Mouse (Mus musculus) heart, embryonic 11.5 days (tissue): ENCODE data around the gene Grm8. TPM values are rescaled to one million over a fixed set of nuclear protein-coding genes. Genes with fewer than 3 reads are reported as not detected.

Experiments
- ATAC-seq: fragments of 200-750 bp; cut with Nextera tagmentation; replicated peaks from 2 replicates; pipeline ENCODE4 v1.8.0; 2017; ENCODE audit warnings: moderate library complexity; ENCODE audit not compliant: insufficient number of reproducible peaks, low FRiP score, low TSS enrichment
- H3K27ac ChIP-seq: fragments of 300-500 bp; sonication (generic); 2 replicates; pipeline ENCODE4 v1.5.1; 2014; ENCODE audit warnings: mild to moderate bottlenecking, low read depth, low read length
- H3K27me3 ChIP-seq: fragments of 300-500 bp; sonication (generic); 2 replicates; pipeline ENCODE4 v1.6.1; 2014; ENCODE audit warnings: mild to moderate bottlenecking, low read length, mixed read lengths; ENCODE audit not compliant: control insufficient read depth, insufficient read depth
- H3K36me3 ChIP-seq: fragments of 300-500 bp; sonication (generic); 2 replicates; pipeline ENCODE4 v1.6.1; 2014; ENCODE audit warnings: mild to moderate bottlenecking, low read length, moderate library complexity, mixed read lengths; ENCODE audit not compliant: control insufficient read depth, insufficient read depth
- H3K4me1 ChIP-seq: fragments of 300-500 bp; sonication (generic); 2 replicates; pipeline ENCODE4 v1.6.1; 2014; ENCODE audit warnings: low read length; ENCODE audit not compliant: control insufficient read depth, insufficient read depth
- H3K4me2 ChIP-seq: fragments of 300-500 bp; sonication (generic); 2 replicates; pipeline ENCODE4 v1.6.1; 2014; ENCODE audit warnings: mild to moderate bottlenecking, moderate library complexity
- H3K4me3 ChIP-seq: fragments of 300-500 bp; sonication (generic); 2 replicates; pipeline ENCODE4 v1.5.1; 2014; ENCODE audit warnings: low read depth, low read length
- H3K9ac ChIP-seq: fragments of 300-500 bp; sonication (generic); 2 replicates; pipeline ENCODE4 v1.6.1; 2014; ENCODE audit warnings: mild to moderate bottlenecking, low read depth, low read length, moderate library complexity
- H3K9me3 ChIP-seq: fragments of 300-500 bp; sonication (generic); replicated peaks from 2 replicates; pipeline ENCODE4 v1.6.1; 2016; ENCODE audit warnings: low read length; ENCODE audit not compliant: control insufficient read depth
- WGBS: fragments of 180-500 bp; shearing (Covaris S2); extraction: QIAGEN DNeasy Blood & Tissue Kit; methylation state at CpG from one replicate; pipeline ENCODE4 v1.1.7; 2014; ENCODE audit not compliant: insufficient replicate concordance; 5-methylcytosine and 5-hydroxymethylcytosine counted together
- polyA plus RNA-seq: library from polyadenylated mRNA; unstranded; fragments of >200 nt; fragmentation: Nextera tagmentation; extraction: Ambion mirVana; gene quantifications from 2 replicates; pipeline ENCODE4 v1.2.1, GENCODE M21; 2014

Gene Grm8
- 0.07 TPM in 1 of 2 replicates, not detected in the other for polyA plus RNA-seq

DNA sequence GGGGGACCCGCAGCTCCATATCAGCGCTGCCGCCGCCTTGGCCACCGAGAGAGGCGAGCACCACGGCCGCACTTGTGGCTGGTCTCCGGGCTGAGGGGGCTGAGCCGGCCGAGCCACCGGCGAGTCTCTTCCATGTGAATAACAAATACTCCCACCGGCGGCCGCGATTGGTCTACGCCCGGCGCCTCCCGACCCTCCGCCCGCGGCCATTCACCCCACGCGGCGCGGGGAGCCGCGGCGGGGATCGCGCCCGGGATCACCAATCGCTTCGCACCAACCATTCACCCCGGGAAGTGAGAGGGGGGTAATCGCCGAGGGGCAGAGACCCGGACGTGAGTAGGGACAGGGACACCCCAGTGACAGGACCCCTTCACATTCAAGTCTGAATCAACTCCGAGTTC lies at the start of gene Grm8:
Gene Grm8, minus strand, starts transcription at position 178 of the 401 bp plus-strand sequence.
- under 1% methylated on average over 42 of the region's 42 CpGs for WGBS
- Histone ChIP-seq H3K9ac (no peak within 1 kb of the TSS; the same call in 1 of the 2 replicates), H3K36me3 (no peaks in the 10 kb centered on the region), H3K27me3 (peaks cover 56% of the 10 kb centered on the region), H3K4me2 (peak within 1 kb of the TSS; percentile 93), H3K4me1 (peaks cover 11% of the 10 kb centered on the region), H3K9me3 (no peaks in the 10 kb centered on the region), H3K27ac (no peak within 1 kb of the TSS), H3K4me3 (peak within 1 kb of the TSS; percentile 54)
- peak; percentile 18; the same call in 1 of the 2 replicates for ATAC-seq

DNA sequence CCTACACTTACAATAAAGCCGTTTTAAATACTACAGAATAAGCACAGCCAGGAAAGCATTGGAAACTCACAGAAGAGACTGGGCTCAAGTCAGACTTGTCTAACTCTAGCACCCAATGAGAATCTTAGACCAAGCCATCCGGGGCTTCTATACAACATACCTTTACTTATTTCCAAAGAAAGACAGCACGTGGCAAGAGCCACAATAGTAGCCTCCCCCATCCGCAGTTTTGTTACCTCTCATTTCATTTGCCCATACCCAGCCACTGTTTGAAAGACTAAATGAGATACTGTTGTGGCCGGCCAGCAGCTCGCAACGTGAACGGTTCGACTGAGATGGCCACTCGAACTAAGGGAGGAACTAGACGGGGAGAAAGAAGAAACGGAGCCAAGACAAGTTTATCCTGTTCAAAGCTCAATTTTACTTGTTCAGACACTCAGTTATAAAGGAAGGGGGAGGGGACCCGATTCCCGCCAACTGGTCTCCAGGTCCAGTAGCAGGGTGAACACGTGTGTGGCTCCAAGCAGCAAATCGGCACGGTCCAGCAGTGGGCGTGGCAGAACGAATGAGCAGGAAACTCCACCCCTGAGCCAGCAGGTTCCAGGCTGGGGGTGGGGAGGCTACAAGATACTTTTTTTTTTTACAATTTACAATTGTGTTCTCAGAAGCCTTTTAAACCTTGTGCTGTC lies 35.0 kb upstream of the Grm8 start:
- no peak for ATAC-seq
- H3K4me2 ChIP-seq = peak overlapping the region; percentile 6; the same call in 1 of the 2 replicates
- H3K27ac ChIP-seq = no peak overlapping the region
- no peak overlapping the region for H3K4me3 ChIP-seq
- no peaks in the 10 kb centered on the region for H3K36me3 ChIP-seq
- H3K9me3 ChIP-seq = no peaks in the 10 kb centered on the region
- H3K9ac ChIP-seq = no peak overlapping the region
- 67% methylated on average over 19 of the region's 19 CpGs for WGBS
- no peaks in the 10 kb centered on the region for H3K27me3 ChIP-seq
- H3K4me1 ChIP-seq = no peaks in the 10 kb centered on the region

DNA sequence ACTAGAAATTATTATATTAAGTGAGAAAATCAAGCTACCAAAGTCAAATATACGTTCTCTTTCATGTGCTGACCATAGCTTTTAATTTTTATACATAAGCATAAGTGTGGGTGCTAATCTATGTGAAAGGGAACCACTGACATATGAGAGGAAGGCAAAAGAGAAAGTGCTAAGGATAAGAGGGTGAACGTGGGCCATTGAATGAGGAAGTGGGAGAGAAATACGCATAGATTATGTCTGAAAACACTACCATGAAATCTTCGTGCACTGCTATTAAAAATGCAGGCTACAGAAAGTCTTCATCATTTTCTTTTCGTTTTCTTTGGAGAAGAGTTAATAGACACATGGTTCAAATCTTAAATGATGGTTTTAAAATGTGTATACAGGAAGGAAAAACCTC lies 25.4 kb upstream of the Grm8 start:
- Histone ChIP-seq H3K4me3 (no peak overlapping the region), H3K27ac (no peak overlapping the region), H3K36me3 (no peaks in the 10 kb centered on the region), H3K9ac (no peak overlapping the region), H3K4me1 (no peaks in the 10 kb centered on the region), H3K4me2 (no peak overlapping the region), H3K9me3 (no peaks in the 10 kb centered on the region), H3K27me3 (no peaks in the 10 kb centered on the region)
- no peak for ATAC-seq
- 70% methylated on average over 5 of the region's 5 CpGs for WGBS

DNA sequence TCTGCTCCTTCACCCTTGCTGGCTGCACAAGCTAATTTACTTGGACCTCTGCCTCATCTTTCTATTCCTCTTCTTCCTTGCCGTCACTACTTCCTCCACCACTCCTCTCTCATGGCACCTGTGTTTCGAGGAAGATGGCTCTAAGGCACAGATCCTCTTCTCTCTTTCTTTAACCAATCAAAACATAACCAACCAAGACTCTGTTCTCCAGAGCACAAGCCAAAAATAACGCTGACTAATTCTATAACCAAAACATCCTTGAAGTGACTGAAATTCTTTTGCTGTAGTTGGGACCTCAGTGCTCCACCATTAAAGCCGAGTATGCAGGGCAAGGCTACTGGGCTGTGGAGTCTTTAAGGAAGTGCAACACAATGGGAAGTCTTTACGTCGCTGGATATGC lies 11.5 kb upstream of the Grm8 start:
- 69% methylated on average over 6 of the region's 6 CpGs for WGBS
- Histone ChIP-seq H3K36me3 (no peaks in the 10 kb centered on the region), H3K4me1 (no peaks in the 10 kb centered on the region), H3K9ac (no peak overlapping the region), H3K9me3 (no peaks in the 10 kb centered on the region), H3K27ac (no peak overlapping the region), H3K4me3 (no peak overlapping the region), H3K27me3 (no peaks in the 10 kb centered on the region), H3K4me2 (no peak overlapping the region)
- no peak for ATAC-seq

DNA sequence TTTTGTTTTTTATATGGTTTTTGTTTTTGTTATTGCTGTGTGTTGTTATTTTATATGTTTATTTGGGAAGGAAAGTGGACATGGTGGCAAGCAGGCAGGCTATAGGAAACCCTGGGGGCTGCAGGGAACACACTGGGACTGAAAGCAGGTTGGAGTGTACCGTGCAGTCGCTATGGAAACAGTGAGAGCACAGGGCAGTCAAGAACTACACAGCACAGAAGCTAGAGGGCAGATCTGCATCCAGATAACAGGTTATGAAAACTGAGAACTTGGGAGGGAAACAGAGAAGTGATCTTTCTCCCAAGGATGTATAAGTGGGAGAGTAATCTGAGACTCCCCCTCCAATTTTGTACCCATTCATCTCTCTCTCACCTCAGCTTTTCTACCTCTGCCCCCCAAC lies 7.4 kb upstream of the Grm8 start:
- Histone ChIP-seq H3K36me3 (no peaks in the 10 kb centered on the region), H3K27ac (no peak overlapping the region), H3K4me1 (no peaks in the 10 kb centered on the region), H3K27me3 (peaks cover under 1% of the 10 kb centered on the region; the same call in 1 of the 2 replicates), H3K9ac (no peak overlapping the region), H3K4me2 (no peak overlapping the region), H3K9me3 (no peaks in the 10 kb centered on the region), H3K4me3 (no peak overlapping the region)
- no peak for ATAC-seq
- 28% methylated on average over 2 of the region's 2 CpGs for WGBS

DNA sequence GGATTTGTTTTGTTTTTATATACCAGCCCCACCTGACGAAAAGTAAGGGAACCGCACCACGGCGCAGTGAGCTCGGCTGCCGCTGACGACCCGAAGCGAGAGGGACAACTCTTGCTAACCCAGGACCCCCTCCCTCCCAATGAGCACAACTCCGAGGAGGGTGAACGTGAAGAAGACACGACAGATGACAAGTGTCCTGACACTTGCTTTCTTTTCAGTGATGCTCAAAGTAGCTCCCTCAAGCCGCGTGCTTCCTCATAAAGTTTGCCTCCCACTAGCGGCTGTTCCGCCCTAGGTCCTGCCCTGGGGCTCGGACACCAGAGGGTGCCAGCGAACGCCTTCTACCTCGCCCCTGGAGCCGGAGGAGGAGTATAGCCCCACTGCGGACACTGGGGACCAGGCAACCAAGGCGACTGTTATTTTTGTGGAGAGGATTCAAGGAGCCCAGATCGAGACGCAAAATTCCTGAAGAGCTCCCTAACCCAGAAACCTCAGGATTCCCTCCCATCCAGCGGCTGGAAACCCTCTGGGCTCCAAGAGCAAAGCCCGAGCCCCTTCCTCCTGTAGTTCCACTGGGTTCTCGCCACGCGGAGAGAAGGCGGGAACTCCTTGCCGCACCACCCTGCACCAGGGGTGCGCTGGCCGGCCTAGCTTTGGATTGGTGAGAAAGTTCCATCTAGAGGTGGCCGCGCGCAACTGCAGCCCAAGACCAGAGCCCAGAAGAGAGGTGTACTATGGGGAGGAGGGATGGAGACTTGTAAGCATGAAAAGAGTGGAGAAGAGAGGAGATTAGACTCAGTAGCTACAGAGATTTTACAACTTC lies 644 bp upstream of the Grm8 start:
- Histone ChIP-seq H3K9ac (no peak overlapping the region), H3K27me3 (peaks cover 56% of the 10 kb centered on the region), H3K27ac (no peak overlapping the region), H3K4me2 (peak overlapping the region; percentile 93), H3K9me3 (no peaks in the 10 kb centered on the region), H3K4me3 (peak overlapping the region; percentile 54), H3K4me1 (peaks cover 11% of the 10 kb centered on the region), H3K36me3 (no peaks in the 10 kb centered on the region)
- ATAC-seq = peak; percentile 79
- 1% methylated on average over 37 of the region's 37 CpGs for WGBS

DNA sequence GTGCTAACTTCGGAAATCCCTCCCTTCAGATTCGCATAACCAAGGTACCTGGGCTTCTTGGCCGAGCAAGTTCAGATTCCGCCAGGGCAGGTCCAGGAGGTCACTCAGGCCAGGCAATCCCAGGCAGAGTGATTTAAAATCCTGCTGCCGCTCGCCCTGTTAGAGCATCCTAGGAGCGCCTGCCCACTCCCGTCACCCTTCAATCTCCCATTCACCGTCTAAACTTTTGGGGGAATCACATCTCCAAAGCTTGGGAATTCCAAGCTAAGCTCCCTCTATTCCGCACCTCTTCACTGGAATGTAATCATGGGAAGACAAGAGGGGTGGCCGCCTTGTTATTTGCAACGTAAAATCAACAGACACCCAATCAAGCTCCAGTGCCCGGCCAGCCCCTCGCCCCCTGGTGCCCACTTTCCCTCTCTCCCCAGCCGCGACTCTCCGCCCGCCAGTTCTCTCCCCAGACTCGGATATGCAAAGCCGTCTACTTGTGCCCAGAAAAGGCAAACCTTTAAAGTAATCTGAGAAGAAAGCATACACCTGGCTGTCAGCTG lies 652 bp downstream of the Grm8 start:
- Histone ChIP-seq H3K9me3 (no peaks in the 10 kb centered on the region), H3K4me1 (peaks cover 11% of the 10 kb centered on the region), H3K9ac (no peak overlapping the region; the same call in 1 of the 2 replicates), H3K36me3 (no peaks in the 10 kb centered on the region), H3K27ac (no peak overlapping the region), H3K4me2 (peak overlapping the region; percentile 93), H3K27me3 (peaks cover 56% of the 10 kb centered on the region), H3K4me3 (peak overlapping the region; percentile 54)
- WGBS = under 1% methylated on average over 20 of the region's 20 CpGs
- no peak for ATAC-seq

DNA sequence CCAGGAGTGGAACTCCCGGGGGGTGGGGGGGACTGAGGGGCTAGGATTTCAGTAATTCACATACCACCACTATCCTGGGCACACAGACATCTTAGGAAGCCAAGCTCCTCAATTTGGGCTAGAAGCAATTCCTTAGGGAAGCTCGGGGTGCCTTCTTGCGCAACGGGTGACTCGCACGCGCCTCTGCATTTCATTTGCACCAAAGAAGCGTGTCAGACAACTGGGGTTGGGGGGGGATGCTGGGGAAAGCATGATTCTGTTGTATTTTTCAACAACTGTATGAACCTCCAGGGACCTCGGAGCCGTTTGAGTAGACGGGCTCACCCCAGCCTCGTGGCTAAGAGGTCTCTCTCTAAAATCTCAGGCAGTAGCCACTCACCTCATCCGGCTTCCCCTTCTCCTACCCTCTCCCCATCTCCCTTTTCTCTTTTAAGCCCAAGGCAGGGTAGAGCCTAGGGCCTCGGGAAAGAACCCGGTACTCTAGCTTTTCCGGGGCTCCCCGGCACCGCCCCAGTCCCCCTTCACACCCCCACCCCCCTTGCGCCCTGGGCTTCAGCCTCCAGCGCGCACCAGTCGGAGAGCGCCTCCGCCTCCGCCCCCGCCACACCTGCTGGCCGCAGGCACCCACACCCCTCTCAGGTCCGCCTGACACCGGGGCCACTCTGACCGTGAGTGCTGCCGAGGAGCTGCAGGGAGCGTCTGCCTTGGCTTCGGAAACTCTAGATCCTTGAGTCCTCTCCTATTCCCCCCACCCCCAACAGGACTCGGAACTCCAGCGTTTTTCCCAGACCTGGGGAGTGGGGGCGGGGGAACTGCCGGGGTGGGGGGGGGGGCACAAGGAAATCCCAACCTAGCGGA lies 1.5 kb downstream of the Grm8 start:
- Histone ChIP-seq H3K4me3 (peak overlapping the region; percentile 54), H3K4me2 (peak overlapping the region; percentile 93), H3K36me3 (no peaks in the 10 kb centered on the region), H3K9ac (no peak overlapping the region), H3K27ac (no peak overlapping the region), H3K27me3 (peaks cover 56% of the 10 kb centered on the region), H3K9me3 (no peaks in the 10 kb centered on the region), H3K4me1 (peaks cover 11% of the 10 kb centered on the region)
- ATAC-seq = no peak
- 2% methylated on average over 36 of the region's 38 CpGs for WGBS
